Mouse (Mus musculus): ENCODE measurements around the gene Flii. TPM values are rescaled to one million over a fixed set of nuclear protein-coding genes. Genes with fewer than 3 reads are reported as not detected.

Flii gene
- total and polyA plus RNA-seq, 3 experiments: 49.5 to 112 (median 88.6) TPM

DNA sequence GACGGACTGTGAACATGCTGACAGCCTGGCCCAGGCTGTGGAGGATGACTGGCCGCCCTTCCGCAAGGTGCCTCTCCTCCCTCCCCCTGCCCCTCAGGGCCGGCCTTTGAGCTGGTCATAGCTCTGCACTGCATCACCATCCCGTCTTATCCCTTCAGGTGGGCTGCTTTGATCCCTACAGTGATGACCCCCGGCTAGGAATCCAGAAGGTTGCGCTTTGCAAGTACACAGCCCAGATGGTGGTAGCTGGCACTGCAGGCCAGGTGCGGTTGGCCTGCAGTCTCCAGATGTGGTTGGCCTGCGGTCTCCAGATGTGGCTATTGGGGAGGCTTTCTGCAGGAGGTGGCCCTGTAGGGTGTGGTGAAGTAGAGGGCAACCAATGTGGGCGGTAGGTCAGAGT is 18.4 kb downstream of the Flii start:
- peaks cover 71 to 98% of the 10 kb centered on the region in 2 experiments for H3K36me3 ChIP-seq (replicated peaks in 1 of 2; ENCODE audit: control insufficient read depth in 1 of 2, insufficient read depth in 1 of 2, low read length in 1 of 2)
- dilution Hi-C loops (cut with MboI; ENCODE audit: extremely low pct_ligation_motif_present, extremely low pct_unique_long_range_greater_than_20kb, low sequenced_read_pairs): no loop called here
- DNase-seq (ENCODE audit: extremely low read depth): no peak

DNA sequence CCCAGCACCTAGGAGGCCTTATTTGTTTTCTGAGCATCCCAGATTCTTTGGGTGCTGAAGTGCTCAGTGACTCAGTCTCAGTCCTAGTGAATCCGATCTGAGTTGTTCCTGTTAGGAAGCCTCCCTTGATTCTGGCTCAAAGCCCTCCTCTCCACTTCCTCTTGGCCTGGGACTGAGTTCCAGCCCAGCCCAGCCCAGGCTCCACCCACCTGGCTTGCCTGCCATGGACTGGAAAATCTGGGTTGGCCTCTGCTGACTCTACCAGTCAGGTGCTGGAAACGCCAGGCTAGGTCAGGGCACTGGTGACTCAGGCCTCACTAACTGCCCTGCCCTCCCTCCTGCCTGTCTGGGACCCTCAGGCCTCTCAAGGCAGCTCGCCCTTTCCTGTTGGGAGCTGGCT is 19.4 kb downstream of the Flii start:
- Histone ChIP-seq H3K27ac (ENCODE audit: insufficient read depth, low read depth) (no peak overlapping the region), H3K9ac (ENCODE audit: insufficient read depth, low read depth) (no peak overlapping the region), H3K36me3 (replicated peaks in 1 of 2; ENCODE audit: control insufficient read depth in 1 of 2, insufficient read depth in 1 of 2, low read length in 1 of 2) (peaks cover 61 to 91% of the 10 kb centered on the region in 2 experiments), H3K9me3 (replicated peaks; ENCODE audit: low read length) (no peaks in the 10 kb centered on the region), H3K79me2 (replicated peaks; ENCODE audit: control insufficient read depth, extremely low read depth, insufficient read depth, poor library complexity, severe bottlenecking) (no peaks in the 10 kb centered on the region), H3K4me3 (replicated peaks in 1 of 3; ENCODE audit: low read depth in 2 of 3, low read length in 2 of 3, poor library complexity in 1 of 3) (no peak overlapping the region), H3K4me2 (ENCODE audit: insufficient read depth, low read depth, poor library complexity, severe bottlenecking) (no peak overlapping the region), H3K4me1 (ENCODE audit: control insufficient read depth in 1 of 2, insufficient read depth in 2 of 2) (peaks cover 11 to 27% of the 10 kb centered on the region in 2 experiments), H3K27me3 (replicated peaks) (no peaks in the 10 kb centered on the region)
- no peak for TF ChIP-seq ZNF384 (IDR thresholded peaks at IDR 0.05; ENCODE audit: low read depth, low read length)
- in situ Hi-C loops (cut with MboI; ENCODE audit: low pct_ligation_motif_present, low pct_unique_long_range_greater_than_20kb, low sequenced_read_pairs): no loop called here
- DNase-seq (ENCODE audit: extremely low read depth): no peak
- dilution Hi-C loops (cut with MboI; ENCODE audit: extremely low pct_ligation_motif_present, extremely low pct_unique_long_range_greater_than_20kb, low sequenced_read_pairs): no loop called here

More for the DNA sequence above, 18.4 kb downstream of the Flii start:
- Histone ChIP-seq H3K27me3 (replicated peaks) (no peaks in the 10 kb centered on the region), H3K27ac (ENCODE audit: insufficient read depth, low read depth) (no peak overlapping the region), H3K79me2 (replicated peaks; ENCODE audit: control insufficient read depth, extremely low read depth, insufficient read depth, poor library complexity, severe bottlenecking) (no peaks in the 10 kb centered on the region), H3K4me2 (ENCODE audit: insufficient read depth, low read depth, poor library complexity, severe bottlenecking) (no peak overlapping the region), H3K4me3 (replicated peaks in 1 of 3; ENCODE audit: low read depth in 2 of 3, low read length in 2 of 3, poor library complexity in 1 of 3) (no peak overlapping the region), H3K4me1 (ENCODE audit: control insufficient read depth in 1 of 2, insufficient read depth in 2 of 2) (peaks cover 2 to 18% of the 10 kb centered on the region in 2 experiments), H3K9me3 (replicated peaks; ENCODE audit: low read length) (no peaks in the 10 kb centered on the region), H3K9ac (ENCODE audit: insufficient read depth, low read depth) (no peak overlapping the region)
- TF ChIP-seq TBP (conservative IDR thresholded peaks at IDR 0.05; ENCODE audit: low read depth, low read length) (no peak), BHLHE40 (IDR thresholded peaks at IDR 0.05; ENCODE audit: low read depth, low read length) (no peak), USF2 (conservative IDR thresholded peaks at IDR 0.05; ENCODE audit: low read depth, low read length) (no peak), TCF12 (IDR thresholded peaks at IDR 0.05; ENCODE audit: low read depth, low read length) (no peak), EP300 (IDR thresholded peaks at IDR 0.05; ENCODE audit: low read length) (no peak)
- in situ Hi-C loops (cut with MboI; ENCODE audit: low pct_ligation_motif_present, low pct_unique_long_range_greater_than_20kb, low sequenced_read_pairs): no loop called here

DNA sequence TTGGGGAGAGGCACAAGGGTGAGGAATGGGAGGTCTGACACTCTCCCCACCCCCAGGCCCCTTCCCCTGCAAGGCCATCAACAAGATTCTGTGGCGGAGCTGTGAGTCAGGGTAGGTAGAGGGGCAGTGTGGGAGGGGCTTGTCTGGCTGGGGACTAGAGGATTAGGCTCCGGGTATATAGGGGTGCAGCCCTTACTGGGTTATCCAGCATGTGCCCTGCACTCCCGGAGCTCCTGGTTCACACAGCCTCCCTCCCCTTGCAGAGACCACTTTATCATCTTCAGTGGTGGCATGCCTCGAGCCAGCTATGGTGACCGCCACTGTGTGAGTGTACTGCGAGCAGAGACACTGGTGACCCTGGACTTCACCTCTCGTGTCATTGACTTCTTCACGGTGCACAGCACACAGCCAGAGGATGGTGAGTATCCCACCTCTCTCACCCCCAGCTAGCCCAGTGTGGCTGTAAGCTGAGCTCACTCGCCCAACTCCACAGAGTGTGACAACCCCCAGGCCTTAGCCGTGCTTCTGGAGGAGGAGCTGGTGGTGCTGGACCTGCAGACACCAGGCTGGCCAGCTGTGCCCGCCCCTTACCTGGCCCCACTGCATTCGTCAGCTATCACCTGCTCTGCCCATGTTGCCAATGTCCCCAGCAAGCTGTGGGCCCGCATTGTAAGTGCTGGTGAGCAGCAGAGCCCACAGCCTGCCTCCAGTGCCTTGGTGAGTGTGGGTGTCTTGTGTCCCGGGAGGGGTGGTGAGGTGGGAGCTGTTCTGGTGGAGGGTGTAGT is 20.2 kb downstream of the Flii start:
- Histone ChIP-seq H3K36me3 (replicated peaks in 1 of 2; ENCODE audit: control insufficient read depth in 1 of 2, insufficient read depth in 1 of 2, low read length in 1 of 2) (peaks cover 55 to 83% of the 10 kb centered on the region in 2 experiments), H3K9me3 (replicated peaks; ENCODE audit: low read length) (no peaks in the 10 kb centered on the region), H3K79me2 (replicated peaks; ENCODE audit: control insufficient read depth, extremely low read depth, insufficient read depth, poor library complexity, severe bottlenecking) (no peaks in the 10 kb centered on the region), H3K9ac (ENCODE audit: insufficient read depth, low read depth) (no peak overlapping the region), H3K27me3 (replicated peaks) (no peaks in the 10 kb centered on the region), H3K27ac (ENCODE audit: insufficient read depth, low read depth) (no peak overlapping the region), H3K4me2 (ENCODE audit: insufficient read depth, low read depth, poor library complexity, severe bottlenecking) (no peak overlapping the region), H3K4me3 (replicated peaks in 1 of 3; ENCODE audit: low read depth in 2 of 3, low read length in 2 of 3, poor library complexity in 1 of 3) (no peak overlapping the region), H3K4me1 (ENCODE audit: control insufficient read depth in 1 of 2, insufficient read depth in 2 of 2) (peaks cover 12 to 34% of the 10 kb centered on the region in 2 experiments)
- in situ Hi-C loops (cut with MboI; ENCODE audit: low pct_ligation_motif_present, low pct_unique_long_range_greater_than_20kb, low sequenced_read_pairs) (no loop called here), dilution Hi-C loops (cut with MboI; ENCODE audit: extremely low pct_ligation_motif_present, extremely low pct_unique_long_range_greater_than_20kb, low sequenced_read_pairs) (no loop called here)
- TF ChIP-seq ZMIZ1 (IDR thresholded peaks at IDR 0.05; ENCODE audit: low read depth, low read length) (no peak), MAZ (IDR thresholded peaks at IDR 0.05; ENCODE audit: low read depth, low read length) (no peak), ZNF384 (IDR thresholded peaks at IDR 0.05; ENCODE audit: low read depth, low read length) (no peak), CHD2 (IDR thresholded peaks at IDR 0.05; ENCODE audit: low read length) (no peak), SIN3A (IDR thresholded peaks at IDR 0.05; ENCODE audit: low read length) (no peak), ZKSCAN1 (IDR thresholded peaks at IDR 0.05; ENCODE audit: borderline replicate concordance, low read depth, low read length) (no peak), SMC3 (IDR thresholded peaks at IDR 0.05; ENCODE audit: low read depth, low read length) (no peak), POLR2AphosphoS2 (IDR thresholded peaks at IDR 0.05; ENCODE audit: low read depth, low read length) (no peak), CHD1 (IDR thresholded peaks at IDR 0.05; ENCODE audit: low read depth, low read length) (no peak), POLR2A (IDR thresholded peaks at IDR 0.05; ENCODE audit: low read depth, low read length) (no peak), KAT2A (IDR thresholded peaks at IDR 0.05; ENCODE audit: insufficient replicate concordance, low read length) (no peak), IRF4 (IDR thresholded peaks at IDR 0.05; ENCODE audit: low read depth, low read length) (no peak), BHLHE40 (IDR thresholded peaks at IDR 0.05; ENCODE audit: low read depth, low read length) (no peak)
- no peak for DNase-seq (ENCODE audit: extremely low read depth)
